Mouse (Mus musculus): ENCODE measurements around the gene Ahr.

Ahr gene

GRCm38 (mm10) chr12:35503586-35503985, 31.3 kb downstream of the Ahr start:
- DNase-seq (ENCODE audit: low spot score) = no peak

GRCm38 (mm10) chr12:35501476-35501875, 33.4 kb downstream of the Ahr start:
- no peak for DNase-seq (ENCODE audit: low spot score)

- DNase-seq (ENCODE audit: low spot score) = no peak
Measured at GRCm38 (mm10) chr12:35495195-35495594, 39.6 kb downstream of the Ahr start.

GRCm38 (mm10) chr12:35480764-35481163, 54.1 kb downstream of the Ahr start:
- DNase-seq (ENCODE audit: low spot score) = no peak

- no peak for DNase-seq (ENCODE audit: low spot score)
Measured at GRCm38 (mm10) chr12:35478906-35479305, 55.9 kb downstream of the Ahr start.

GRCm38 (mm10) chr12:35463457-35463856, 71.4 kb downstream of the Ahr start:
- no peak for DNase-seq (ENCODE audit: low spot score)

GRCm38 (mm10) chr12:35462667-35463066, 72.2 kb downstream of the Ahr start:
- DNase-seq (ENCODE audit: low spot score) = no peak

- DNase-seq (ENCODE audit: low spot score) = no peak
Measured at GRCm38 (mm10) chr12:35459662-35460061, 75.2 kb downstream of the Ahr start.

Measured in layer of hippocampus, adult 11-12 months (tissue).